Mouse (Mus musculus) cortical plate, adult 2 months (tissue): ENCODE results near the gene Rhoa. TPM values are rescaled to one million over a fixed set of nuclear protein-coding genes. Genes with fewer than 3 reads are reported as not detected.
A peak's percentile ranks its signal among the peaks of the same experiment; 100 is the strongest.

Experiments used
- H3K27ac ChIP-seq: fragments of 200-500 bp; 2 replicates; pipeline ENCODE4 v1.5.1; 2012; ENCODE audit warnings: low read length, control low read depth, inconsistent platforms; ENCODE audit not compliant: insufficient read depth
- H3K4me1 ChIP-seq: fragments of 200-500 bp; 2 replicates; pipeline ENCODE4 v1.6.1; 2011; ENCODE audit warnings: low read length; ENCODE audit not compliant: control insufficient read depth, insufficient read depth
- H3K4me3 ChIP-seq: fragments of 200-500 bp; 2 replicates; pipeline ENCODE4 v1.5.1; 2011; ENCODE audit warnings: mild to moderate bottlenecking, low read length, control low read depth; ENCODE audit not compliant: insufficient read depth
- CTCF ChIP-seq: fragments of 200-500 bp; IDR thresholded peaks from 2 replicates; pipeline ENCODE4 v1.5.1; 2011; ENCODE audit warnings: mild to moderate bottlenecking, control low read depth, low read length; ENCODE audit not compliant: insufficient read depth; ENCODE audit errors: extremely low read depth
- POLR2A ChIP-seq: fragments of 200-500 bp; IDR thresholded peaks from 2 replicates; pipeline ENCODE4 v1.6.1; 2011; ENCODE audit warnings: mild to moderate bottlenecking, low read length, control low read depth; ENCODE audit not compliant: insufficient read depth; ENCODE audit errors: extremely low read depth
- polyA plus RNA-seq: library from polyadenylated mRNA; depleted of rRNA; stranded (reverse); fragments of >200 nt; gene quantifications from 2 replicates; pipeline ENCODE4 v1.2.3, GENCODE M21; 2012; rRNA removed

Gene Rhoa
- polyA plus RNA-seq, 1 experiment, result 176 TPM

DNA sequence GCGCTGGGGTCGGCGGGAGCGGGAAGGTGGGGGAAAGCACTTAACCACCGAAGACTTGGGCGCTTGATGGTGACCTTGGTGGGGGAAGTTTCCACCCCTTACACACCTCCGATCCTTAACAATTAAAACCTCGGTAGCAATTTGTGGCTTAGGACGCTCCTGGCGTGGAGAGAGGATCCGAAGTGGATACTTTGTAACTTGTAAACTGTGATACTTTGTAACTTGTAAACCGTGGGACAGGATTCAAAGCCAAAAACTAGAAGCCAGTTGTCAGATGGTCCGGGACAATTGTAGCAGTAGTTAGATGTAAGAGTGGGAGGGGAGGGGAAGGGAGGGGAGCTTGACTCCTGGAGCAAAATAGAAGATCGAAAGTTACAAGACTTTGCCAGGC is 42.4 kb downstream of the Rhoa start:
- Histone ChIP-seq H3K4me1 (peaks cover 7% of the 10 kb centered on the region; the same call in 1 of the 2 replicates), H3K27ac (no peak overlapping the region), H3K4me3 (peak overlapping the region; percentile 77)
- TF ChIP-seq POLR2A (no peak), CTCF (no peak)

DNA sequence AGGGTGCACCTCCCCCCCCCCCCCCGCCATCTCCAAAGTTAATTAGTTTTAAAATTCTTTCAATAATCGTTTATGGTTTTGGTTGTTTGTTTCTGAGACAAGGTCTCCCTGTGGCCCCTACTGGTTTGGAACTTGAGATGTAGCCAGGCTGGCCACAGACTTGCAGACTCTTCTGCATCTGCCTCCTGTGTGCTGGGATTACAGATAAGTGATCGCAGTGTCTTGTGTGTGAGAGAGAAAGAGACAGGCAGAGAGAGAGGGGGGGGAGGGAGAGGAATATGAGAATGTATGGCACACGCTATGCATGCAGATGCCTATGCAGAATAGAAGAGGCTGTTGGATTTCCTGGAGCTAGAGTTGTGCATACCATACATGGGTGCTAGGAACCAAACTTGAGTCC is 43.8 kb downstream of the Rhoa start:
- no peak for TF ChIP-seq POLR2A
- TF ChIP-seq CTCF, result no peak
- no peak overlapping the region for H3K4me3 ChIP-seq
- H3K4me1 ChIP-seq, result peaks cover 7% of the 10 kb centered on the region; the same call in 1 of the 2 replicates
- no peak overlapping the region for H3K27ac ChIP-seq

DNA sequence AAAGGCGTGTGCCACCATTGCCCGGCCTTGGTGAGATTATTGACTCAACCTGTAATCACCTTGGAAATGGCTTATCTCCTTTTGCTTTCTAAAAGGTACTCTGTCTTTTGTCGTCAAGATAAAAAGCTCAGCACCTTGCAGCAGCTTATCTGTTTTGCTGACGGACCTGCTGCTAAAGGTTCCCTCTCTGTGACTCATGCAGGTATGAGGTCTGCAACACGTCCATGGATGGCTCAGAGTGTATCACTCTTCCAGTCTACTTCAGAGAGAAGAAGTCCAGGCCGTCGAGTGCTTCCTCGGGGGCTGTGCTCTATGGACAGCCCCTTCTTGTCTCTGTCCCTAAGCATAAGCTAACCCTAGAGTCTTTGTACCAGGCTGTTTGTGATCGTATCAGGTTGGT is 72.3 kb downstream of the Rhoa start:
- Histone ChIP-seq H3K4me3 (no peak overlapping the region), H3K4me1 (no peaks in the 10 kb centered on the region), H3K27ac (no peak overlapping the region)
- TF ChIP-seq POLR2A (no peak), CTCF (no peak)

DNA sequence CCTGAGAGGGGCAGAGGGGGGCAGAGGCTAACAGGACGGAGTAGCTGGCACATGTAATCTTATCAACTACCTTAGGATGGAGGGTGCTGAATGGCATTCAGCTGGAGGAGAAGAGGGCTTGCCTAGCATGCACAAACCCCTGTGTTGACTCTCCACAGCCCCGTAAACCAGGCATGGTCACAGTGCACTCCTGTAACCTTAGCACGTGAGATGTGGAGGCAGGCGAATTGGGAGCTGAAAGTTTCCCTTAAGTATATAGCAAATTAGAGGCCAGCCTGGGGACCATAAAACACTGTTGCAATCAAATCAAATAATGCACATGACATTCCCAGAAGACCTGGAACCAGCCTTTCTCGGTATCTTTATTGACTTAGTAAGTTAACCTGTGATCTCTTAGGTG is 72.8 kb downstream of the Rhoa start:
- no peak overlapping the region for H3K4me3 ChIP-seq
- no peak overlapping the region for H3K27ac ChIP-seq
- H3K4me1 ChIP-seq, result no peaks in the 10 kb centered on the region
- TF ChIP-seq POLR2A, result no peak
- TF ChIP-seq CTCF, result no peak

DNA sequence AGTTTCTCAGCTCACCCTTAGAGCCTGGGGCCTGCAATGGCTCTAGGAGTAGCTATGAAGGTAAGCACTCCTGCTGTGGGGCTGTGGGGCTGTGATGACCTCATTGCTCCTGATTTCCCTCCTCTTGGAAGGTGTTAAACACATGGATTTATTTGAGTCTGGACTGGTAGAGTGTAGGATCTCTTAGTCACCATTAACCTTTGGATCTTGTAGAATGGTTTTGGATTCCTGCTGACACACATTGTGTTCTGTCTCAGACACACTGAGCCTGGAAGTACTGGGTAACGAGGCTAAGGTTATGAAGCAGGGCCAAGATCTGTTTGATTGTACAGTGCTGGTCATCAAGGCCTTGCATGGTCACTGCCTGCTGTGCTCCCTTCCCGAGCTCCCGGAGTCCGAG is 73.4 kb downstream of the Rhoa start:
- Histone ChIP-seq H3K4me1 (no peaks in the 10 kb centered on the region), H3K27ac (no peak overlapping the region), H3K4me3 (no peak overlapping the region)
- no peak for TF ChIP-seq CTCF
- no peak for TF ChIP-seq POLR2A

DNA sequence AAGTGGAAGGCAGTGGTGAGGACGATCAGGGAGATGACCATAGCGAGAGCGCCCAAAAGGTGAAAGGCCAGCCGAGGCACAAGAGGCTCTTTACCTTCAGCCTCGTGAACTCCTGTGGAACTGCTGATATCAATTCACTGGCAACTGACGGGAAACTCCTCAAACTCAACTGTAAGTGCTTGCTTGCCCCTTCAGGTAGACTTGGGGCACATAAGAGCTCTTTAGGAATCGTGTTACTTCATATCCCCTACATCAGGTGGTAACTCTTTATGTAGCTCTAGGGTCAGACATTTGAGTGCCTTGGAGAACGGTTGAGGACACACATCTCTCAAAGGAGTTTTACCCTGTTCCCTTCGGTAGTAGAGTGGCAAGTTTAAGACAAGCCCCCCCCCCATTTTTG is 75.5 kb downstream of the Rhoa start:
- TF ChIP-seq POLR2A (no peak), CTCF (no peak)
- no peak overlapping the region for H3K27ac ChIP-seq
- no peak overlapping the region for H3K4me3 ChIP-seq
- H3K4me1 ChIP-seq, result no peaks in the 10 kb centered on the region

DNA sequence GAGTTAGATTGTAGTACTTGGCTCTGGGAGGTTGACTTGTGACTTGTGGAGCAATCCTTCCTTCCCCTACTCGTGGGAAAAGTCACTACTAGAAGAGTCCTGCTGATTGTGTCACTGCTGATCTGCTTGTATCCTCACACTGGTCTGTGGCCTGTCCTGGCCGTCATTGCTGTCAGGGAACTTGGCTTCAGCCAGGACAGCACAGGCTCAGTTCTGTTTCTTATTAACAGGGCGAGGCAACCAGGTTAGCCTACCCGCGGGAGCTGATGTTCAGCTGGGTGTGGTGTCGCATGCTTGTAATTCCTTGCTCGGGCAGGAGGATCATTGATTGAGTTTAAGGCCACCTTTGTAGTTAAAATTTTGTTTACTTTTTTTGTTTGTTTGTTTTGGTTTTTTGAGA is 79.1 kb downstream of the Rhoa start:
- TF ChIP-seq CTCF (no peak), POLR2A (no peak)
- H3K4me1 ChIP-seq, result no peaks in the 10 kb centered on the region
- H3K4me3 ChIP-seq, result no peak overlapping the region
- no peak overlapping the region for H3K27ac ChIP-seq

DNA sequence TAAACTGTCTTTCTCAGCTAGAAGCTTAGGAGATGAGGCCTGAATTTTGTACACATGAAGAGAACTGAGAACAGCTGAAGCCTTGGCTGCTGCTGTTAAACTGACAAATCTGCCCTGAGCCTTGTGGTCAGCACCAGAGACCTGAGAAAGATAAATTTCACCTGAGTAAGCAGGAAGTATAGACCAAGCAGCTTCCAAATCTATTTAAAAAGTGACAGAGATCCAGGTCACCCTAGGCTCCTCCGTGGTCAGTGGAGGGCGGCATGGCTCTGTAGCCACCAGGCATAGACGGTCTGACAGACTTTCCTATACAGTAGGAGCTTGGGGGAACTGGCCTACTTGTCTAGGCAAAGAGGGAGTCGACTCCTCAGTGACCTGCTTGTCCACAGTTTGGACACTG is 80.9 kb downstream of the Rhoa start:
- H3K4me1 ChIP-seq, result no peaks in the 10 kb centered on the region

More for the DNA sequence above, 80.9 kb downstream of the Rhoa start:
- Histone ChIP-seq H3K27ac (no peak overlapping the region), H3K4me3 (no peak overlapping the region)
- TF ChIP-seq POLR2A (no peak), CTCF (no peak)

Other genes starting within 250 kb of the Rhoa start
- 0.10 TPM in 1 of 2 replicates, not detected in the other for gene Mst1, start 225.7 kb upstream of the Rhoa start, polyA plus RNA-seq
- gene Rnf123, start 222.8 kb upstream of the Rhoa start, polyA plus RNA-seq, result 76.2 and 82.3 TPM in 2 replicates
- 26.1 TPM in 2 replicates for gene Apeh, start 211.5 kb upstream of the Rhoa start, polyA plus RNA-seq
- 105 and 106 TPM in 2 replicates for gene Bsn, start 115.7 kb upstream of the Rhoa start, polyA plus RNA-seq
- gene Dag1, start 42.2 kb upstream of the Rhoa start, polyA plus RNA-seq, result 31.2 and 33.5 TPM in 2 replicates
- gene Nicn1, start 15.7 kb upstream of the Rhoa start, polyA plus RNA-seq, result 101 and 102 TPM in 2 replicates
- 54.1 and 55.0 TPM in 2 replicates for gene Amt, start 9.3 kb upstream of the Rhoa start, polyA plus RNA-seq
- 53.0 and 55.6 TPM in 2 replicates for gene Tcta, start within 50 bp of the Rhoa start, polyA plus RNA-seq
- 258 and 294 TPM in 2 replicates for gene Gpx1, start 32.8 kb downstream of the Rhoa start, polyA plus RNA-seq
- gene Usp4, start 41.7 kb downstream of the Rhoa start, polyA plus RNA-seq, result 114 and 116 TPM in 2 replicates
- gene 1700102P08Rik, start 86.7 kb downstream of the Rhoa start, polyA plus RNA-seq, result 1.1 TPM in 2 replicates
- gene Ccdc36, start 122.4 kb downstream of the Rhoa start, polyA plus RNA-seq, result 0.33 and 0.66 TPM in 2 replicates
- not detected in 2 replicates for gene BC048562, start 130.4 kb downstream of the Rhoa start, polyA plus RNA-seq
- gene Ccdc71, start 154.4 kb downstream of the Rhoa start, polyA plus RNA-seq, result 19.9 and 22.3 TPM in 2 replicates
- 44.9 and 46.1 TPM in 2 replicates for gene Klhdc8b, start 155.5 kb downstream of the Rhoa start, polyA plus RNA-seq
- 31.6 and 34.2 TPM in 2 replicates for gene Lamb2, start 173.6 kb downstream of the Rhoa start, polyA plus RNA-seq
- gene Usp19, start 184.5 kb downstream of the Rhoa start, polyA plus RNA-seq, result 169 and 173 TPM in 2 replicates
- 110 TPM in 2 replicates for gene Qars, start 201.6 kb downstream of the Rhoa start, polyA plus RNA-seq
- 110 and 111 TPM in 2 replicates for gene Qrich1, start 210.7 kb downstream of the Rhoa start, polyA plus RNA-seq